Mouse (Mus musculus) c-Kit-positive CD71-positive TER-119-positive erythroid progenitor cells, embryonic 14.5 days (primary cell): ENCODE results near the gene Ndufs7.
A peak's percentile ranks its signal among the peaks of the same experiment; 100 is the strongest.
"Not testable (repeated sequence)": the region's sequence is repeated elsewhere in the genome, so short reads cannot be mapped to it uniquely, and the experiment has no call there.

ENCODE experiments used
- DNase-seq: peaks from one replicate; pipeline ENCODE4 v3.0.0-alpha.2; 2013; ENCODE audit warnings: low spot score

Gene Ndufs7

DNA sequence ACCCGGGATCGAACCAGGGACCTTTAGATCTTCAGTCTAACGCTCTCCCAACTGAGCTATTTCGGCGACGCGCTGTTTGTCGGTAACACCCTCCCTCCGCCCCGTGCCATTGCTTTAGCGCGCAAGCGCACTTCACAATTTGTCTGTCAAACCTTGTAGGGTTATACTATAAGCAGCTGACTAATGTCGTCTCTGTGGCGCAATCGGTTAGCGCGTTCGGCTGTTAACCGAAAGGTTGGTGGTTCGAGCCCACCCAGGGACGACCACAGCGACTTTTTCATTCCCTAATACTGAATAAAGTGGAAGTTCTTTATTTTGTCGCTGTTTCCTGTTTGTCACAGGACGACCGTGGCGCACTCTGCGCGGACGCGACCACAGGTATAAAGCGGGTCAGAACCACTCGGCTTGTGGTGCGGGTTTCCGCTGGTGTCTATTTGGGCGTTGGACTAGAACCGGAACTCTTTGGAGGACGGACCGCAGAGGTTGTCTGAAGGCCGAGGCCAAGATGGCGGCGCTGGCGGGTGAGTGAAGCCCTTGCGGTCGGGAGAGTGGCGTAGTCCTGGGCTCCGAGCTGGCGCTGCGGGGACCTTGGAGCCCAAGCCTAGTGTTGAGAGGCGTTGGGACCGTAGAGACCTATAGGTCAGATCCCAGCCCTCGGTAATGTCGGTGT, at the start of gene Ndufs7:
Ndufs7 (plus strand) TSS at position 151 of the 670 bp plus-strand sequence.
- peak; percentile 95 for DNase-seq

DNA sequence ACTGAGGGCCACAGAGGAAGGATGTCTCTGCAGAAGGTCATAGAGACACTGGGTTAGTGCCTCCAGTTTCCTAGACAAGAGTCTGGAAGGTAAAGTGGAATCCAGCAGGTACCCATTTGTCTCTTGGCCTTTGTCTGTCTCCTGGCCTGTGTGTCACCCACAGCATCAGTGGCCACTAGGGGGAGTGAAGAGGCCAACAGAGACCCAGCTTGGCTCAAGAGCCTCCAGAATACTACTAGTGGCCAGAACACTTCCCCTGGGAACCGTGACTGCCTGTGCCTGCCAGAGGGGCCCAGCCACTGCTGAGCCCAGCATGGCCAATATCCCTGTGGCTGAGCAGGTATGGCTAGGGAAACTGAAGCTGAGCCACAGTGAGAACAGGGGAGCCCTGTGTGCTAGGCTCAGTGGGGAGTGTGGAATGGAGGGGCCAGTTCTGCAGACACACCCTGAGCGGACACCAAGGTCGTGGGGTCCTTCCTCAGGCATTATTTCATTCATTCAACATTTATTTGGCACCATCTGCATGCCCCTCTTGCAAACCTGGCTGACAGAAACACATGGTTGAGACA, 49.4 kb upstream of the Ndufs7 start:
- DNase-seq: peak; percentile 72

DNA sequence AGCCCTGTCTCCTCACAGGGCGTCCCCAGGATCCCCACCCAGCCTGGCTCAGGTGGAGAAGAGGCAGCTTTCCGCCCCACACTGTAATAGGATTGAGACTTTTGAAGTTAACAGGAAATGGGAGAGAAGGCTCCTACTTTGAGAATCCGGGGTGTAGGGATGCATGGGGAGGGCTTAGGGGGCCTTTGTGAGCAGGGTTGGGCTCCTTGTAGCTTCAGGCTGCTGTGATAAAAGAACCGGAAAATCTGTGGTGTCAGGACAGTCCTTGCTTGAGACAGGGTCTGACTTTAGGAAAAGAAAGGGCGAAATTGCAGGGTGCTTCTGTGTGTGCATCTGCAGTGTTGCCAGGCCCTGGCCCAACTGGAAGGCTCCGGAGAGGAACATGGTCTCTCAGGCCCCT, 48.4 kb upstream of the Ndufs7 start:
- DNase-seq: no peak

DNA sequence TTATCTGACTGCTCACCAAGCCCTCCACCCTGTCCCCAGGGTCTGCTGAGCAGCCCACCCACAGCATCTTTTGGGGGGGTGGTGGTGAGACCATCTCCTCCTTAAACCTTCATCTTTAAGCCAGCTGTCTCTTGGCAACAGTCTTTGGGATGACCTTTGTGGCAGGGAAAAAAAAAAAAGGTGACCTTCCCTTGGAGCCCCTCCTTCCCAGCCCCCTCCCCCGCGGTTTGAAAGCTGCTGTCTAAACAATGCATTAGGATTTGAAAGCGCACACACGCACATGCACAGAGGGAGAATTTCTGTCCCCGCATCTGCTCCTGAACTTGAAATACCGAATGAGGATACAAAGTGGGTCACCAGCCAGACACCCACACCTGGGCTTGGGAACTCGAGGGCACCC, 44.9 kb upstream of the Ndufs7 start:
- DNase-seq: no peak

DNA sequence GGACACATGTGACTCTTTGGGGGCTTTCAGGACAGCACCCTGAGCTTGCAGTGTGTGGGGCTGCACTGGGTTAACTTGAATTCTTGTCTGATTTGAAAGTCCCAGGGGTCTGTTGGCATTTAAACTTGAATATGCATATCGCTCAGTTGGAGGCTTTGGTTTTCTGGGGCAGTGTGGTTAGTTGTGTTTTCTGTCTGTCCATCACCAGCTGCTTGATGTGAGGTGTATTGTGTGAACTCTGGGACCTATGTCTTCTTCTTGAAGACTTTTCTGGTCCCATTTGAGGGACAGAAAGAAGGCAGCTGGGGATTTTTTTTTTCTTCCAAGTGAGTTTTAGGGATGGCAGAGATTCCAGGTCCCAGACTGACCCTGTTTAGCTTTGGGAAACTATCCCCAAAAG, 41.7 kb upstream of the Ndufs7 start:
- DNase-seq: no peak

DNA sequence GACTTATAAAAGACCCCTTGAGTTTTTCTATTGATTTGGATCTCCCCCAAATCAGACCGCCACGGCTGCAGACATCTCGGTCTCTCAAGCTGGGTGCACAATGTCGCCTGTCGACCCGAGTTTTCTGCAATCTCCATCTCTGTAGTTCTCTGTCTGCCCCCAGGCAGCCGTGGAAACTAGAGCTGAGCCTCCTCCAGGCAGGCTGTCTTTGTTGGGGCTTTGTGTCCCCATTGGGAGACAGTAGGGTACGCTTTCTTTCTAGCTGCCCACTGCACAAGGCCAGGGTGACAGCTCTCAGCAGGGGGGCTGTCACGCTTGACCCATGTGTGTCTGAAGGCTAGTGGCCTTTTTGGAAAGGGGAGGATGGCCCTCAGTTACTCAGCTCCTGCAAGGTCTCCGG, 41.2 kb upstream of the Ndufs7 start:
- DNase-seq: no peak

DNA sequence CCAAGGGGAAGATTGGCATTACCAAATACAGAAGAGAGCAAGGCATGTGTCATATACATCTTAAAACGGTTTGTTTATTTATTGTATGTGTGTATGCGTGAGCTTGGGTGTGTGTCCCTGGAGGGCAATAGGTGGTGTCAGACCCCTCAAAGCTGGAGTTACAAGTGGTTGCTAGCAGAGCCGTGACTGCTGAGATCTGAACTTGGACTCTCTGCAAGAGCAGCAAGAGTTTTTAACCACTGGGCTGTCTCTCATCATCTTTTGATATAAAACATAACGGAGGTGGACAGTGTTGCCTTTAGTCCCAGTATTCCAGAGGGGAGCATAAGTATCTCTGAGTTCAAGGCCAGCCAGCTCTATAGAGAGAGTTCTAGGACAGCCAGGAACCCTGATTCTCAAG, 40.7 kb upstream of the Ndufs7 start:
- no peak for DNase-seq

DNA sequence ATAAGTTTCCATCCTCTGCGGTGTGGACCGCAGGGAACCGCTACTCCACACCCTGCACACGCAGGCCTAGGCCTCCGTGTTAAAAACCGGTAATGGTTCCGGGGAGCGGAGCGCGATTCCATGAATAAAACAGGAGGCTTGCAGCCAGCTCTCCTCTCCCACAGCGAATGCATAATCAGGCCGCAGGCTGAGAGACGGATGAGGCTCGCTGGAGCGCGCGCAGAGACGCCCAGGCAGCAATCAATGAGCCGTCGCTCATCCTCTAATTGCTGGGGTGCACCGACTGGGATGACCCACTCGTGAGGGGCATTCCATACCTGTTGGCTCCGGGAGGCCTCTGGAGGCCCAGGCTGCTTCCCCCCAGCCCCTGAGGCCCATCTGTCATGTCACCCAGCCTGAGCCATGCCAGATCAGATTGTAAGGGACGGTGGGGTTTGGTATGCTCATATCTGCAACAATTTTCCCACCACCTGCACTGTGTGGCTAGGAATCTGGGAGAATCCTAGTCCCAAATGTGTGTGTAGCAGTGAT, 40.0 kb upstream of the Ndufs7 start:
- DNase-seq: no peak

DNA sequence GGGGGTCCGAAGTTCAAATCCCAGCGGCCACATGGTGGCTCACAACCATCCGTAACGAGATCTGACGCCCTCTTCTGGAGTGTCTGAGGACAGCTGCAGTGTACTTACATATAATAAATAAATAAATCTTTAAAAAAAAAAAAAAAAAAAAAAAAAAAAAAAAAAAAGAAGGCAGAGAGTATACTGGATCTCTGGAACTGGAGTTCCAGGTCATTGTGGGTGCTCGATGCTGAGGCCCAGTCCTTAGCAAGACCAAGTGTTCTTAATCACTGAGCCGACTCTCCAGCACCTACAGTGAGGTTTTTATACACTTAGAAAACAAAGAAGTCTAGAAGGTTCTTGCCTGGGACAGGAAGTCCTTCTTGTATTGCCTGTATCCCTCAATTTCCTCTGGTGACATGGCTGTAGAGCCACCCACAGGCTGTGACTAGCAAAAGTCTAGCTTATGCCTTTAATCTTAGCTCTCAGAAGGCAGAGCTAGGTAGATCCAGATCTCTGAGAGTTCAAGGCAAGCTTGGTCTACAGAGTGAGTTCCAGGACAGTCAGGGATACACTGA, 37.3 kb upstream of the Ndufs7 start:
- DNase-seq: not testable (repeated sequence)

DNA sequence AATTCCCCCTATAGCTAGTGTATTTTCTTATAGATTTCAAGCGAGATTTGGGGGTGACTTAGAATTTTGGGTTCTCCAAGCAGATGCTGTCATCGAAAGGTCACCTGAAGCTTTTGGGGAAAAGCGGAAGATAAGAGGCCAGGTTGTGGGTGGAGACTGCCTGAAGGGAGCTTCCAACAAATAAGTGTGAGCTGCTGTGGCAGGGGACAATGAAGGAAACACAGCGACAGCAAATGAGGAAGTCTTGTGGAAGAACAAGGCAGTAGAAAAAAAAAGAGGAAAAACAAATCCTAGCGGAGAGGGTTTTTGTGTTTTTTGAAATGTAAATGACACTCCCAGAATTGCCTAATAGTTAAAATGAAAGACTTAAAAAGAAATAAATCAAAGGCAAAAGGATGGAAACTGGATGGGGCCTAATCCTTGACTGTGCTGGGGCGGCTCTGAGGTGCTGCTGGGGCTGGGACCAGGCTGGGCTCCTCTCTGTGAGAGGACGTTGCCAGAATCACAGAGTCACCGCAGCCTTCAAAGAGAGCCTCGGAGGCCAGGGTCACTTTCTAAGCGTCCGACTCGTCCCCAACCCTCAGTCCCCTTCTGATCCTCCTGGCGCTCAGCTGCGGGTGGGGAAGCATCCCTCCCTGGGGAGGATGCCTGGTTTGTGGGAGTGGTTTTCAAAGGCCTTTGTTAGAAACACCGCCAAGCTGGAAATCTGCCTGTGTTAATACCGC, 33.7 kb upstream of the Ndufs7 start:
- DNase-seq: no peak

DNA sequence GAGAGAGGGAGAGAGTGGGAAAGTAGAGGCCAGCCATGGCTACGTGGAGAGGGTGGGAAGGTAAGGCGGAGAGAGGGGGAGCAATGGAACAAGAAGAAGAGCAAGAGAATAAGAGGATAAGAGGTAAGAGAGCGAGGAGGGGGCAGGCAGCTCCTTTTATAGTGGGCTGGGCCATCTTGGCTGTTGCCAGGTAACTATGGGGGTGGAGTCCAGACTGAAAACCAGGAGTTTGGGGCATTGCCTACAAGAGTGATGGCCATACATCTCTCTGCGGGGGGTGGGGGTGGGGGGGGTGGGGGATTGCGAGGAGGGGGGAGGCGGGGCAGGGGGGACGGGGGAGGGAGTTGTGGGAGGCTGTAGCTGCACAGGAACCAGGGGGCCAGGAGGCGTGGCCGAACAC, 28.2 kb upstream of the Ndufs7 start:
- DNase-seq: no peak

DNA sequence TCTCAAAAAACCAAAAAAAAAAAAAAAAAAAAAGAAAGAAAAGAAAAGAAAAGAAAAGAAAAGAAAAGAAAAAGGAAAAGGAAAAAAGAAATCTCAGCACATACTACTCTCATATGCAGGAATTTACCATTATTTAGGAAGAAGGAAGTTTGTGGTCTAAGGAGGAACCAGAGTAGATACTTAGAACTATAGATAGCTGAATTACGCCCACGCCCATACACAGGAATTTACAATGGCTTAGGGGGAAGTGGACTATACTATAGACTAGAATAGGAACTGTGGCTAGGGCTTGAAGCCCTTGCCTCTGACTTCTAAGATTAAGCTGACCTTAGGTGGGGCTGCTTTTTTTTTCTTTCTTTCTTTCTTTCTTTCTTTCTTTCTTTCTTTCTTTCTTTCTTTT, 25.8 kb upstream of the Ndufs7 start:
- not testable (repeated sequence) for DNase-seq

DNA sequence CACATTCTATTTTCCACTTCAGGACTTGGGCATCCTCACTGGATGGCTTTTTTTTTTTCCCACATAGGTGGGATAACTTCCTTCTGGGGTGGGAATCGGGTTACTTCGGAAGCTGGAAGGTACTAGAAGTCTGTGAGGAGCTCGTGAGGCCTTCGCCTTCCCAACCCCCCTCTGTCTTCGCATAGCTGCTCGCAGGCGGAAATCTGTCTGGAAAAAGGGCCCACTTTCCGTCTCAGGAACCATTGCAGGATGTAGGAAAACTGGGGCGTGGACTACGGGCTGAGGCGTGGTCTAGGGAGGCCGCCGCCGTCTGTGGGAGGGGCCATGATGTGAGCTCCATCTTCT, 22.9 kb upstream of the Ndufs7 start:
- DNase-seq: no peak

DNA sequence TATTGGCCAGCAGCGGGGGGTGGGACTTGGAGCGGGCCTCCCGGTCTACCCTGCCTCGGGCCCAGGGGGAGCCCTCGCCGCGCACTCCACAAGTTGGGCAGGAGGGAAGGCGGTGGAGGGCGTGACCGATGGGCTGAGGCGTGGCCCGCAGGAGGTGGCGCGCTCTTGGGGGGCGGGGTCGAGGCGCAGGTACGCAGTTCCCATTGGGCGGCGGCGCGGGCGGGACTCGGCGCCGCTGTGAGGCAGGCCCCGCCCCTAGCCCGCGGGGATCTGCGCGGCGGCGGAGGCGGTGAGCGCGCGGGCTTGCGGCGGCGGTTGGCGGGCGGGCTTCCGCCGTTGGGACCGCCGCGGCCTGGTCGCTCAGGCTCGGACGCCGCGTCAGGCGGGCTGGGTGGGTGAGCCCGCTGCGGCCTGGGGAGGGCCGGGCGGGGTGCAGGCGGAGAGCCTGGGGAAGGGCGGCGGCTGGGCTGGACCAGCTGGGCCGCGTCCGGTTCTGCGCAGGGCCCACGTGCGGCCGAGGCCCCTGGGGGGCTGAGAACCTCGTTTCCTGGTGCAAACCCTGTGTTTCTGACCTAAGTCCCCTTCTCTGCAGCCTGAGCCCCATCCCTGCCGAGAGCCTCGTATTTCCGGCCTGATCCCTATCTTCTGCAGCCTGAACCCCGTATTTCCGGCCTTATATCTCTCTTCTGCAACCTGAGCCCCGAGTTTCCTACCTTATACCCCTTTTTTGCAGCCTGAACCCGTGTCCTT, 22.3 kb upstream of the Ndufs7 start, which contains the start of gene Mum1:
Mum1 (plus strand) TSS at position 19 of the 750 bp plus-strand sequence.
- DNase-seq: peak; percentile 98

DNA sequence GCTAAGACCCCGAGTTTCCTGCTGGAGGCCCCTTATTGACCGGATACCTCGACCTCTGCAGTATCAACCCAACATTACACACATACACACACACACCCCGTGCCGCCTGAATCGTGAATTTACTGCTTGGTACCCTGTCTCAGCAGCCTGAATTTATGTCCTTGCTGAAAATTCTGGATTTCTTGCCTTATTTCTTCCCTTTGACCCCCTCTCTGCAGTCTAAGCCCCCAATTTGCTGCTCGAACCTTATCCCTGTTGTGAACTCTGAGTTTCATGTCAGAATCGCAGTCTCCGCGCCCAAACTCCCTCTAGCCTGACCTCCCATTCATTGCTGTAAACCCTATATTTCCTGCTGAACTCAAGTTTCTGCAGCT, 21.8 kb upstream of the Ndufs7 start:
- no peak for DNase-seq

DNA sequence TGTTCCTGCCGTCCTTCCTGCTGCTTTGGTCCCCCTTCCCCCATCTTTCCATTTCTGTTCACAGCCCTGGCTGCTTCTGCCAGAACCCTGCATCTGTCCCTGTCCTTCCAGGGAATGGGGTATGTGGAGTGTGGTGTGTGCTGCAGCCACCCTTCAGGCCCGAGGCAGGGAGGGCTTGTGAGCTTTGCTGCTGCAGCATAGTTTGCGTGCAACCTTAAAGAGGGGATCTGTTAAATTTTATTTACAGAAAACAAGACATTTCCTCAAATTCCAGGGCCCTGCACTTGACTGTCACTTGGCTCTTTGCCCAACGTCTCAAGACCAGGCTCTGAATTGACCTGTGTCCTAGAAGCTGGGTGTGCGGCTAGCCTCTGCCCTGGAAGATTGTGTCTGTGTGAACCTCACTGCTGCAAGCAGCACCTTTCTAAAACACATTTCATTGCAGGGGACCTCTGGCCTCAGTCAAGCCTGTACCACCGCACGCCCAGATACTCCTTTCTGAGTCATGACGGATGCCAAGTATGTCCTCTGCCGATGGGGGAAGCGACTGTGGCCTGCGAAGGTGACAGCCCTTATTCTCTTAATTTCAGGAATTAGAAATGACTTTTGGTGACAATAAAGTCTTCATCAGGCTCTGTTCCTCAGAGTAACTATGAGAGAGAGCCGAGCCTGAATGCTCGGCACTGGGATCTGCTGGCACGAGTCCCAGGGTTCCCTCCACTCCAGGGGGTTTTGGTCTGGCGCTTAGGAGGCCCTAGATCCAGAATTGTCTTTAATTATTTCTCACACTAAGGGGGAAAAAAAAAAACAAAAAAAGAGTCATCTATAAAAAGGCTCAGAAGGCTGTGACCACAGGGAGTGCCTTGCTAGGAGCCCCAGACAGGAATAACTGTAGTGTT, 20.8 kb upstream of the Ndufs7 start:
- no peak for DNase-seq

DNA sequence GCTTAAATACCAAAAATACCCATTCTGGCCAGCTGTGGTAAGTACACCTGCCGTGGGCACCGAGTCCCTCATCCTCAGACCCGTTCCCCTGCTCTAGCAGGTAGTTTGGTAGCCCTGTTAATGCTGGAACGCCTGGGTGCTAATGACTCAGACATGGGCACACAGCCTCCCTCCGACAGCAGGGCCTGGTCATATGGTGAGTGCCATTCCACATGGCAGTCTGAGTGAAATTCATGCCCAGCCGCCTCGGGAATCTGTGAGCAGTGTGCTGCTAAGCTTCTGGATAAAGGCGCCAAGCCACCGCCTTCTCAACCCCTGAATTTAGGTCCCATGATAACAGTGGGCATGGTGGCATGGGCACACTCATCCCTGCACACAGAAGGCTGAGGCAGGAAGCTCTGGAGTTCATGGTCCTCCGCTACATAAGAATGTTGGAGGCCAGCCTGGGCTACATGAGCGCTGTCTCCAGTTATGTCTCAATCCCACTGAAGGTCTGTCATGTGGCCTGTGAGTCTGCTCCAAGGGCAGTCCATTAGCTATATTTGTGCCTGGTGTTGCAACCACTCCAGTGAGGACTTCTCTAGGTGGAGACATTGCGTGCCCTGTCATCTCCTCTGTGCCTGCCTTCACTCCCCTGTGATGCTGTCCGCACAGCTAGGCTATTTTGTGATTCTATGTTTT, 12.6 kb upstream of the Ndufs7 start:
- no peak for DNase-seq

DNA sequence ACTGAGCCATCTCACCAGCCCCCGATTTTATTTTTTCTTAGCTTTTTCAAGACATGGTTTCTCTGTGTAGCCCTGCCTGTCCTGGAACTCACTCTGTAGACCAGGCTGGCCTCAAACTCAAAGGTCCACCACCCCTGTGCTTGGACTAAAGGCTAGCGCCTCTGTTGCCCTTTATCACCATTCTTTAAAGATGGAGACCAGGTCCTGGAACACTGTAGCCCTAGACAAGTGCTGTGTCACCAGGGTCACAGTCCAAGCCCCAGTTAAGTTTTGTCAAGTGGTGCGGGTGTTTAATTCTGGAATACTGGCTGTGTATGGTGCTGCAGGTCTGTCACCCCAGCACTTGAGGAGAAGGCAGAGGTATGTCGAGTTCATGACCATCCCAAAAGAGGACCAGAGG, 11.9 kb upstream of the Ndufs7 start:
- DNase-seq: no peak

DNA sequence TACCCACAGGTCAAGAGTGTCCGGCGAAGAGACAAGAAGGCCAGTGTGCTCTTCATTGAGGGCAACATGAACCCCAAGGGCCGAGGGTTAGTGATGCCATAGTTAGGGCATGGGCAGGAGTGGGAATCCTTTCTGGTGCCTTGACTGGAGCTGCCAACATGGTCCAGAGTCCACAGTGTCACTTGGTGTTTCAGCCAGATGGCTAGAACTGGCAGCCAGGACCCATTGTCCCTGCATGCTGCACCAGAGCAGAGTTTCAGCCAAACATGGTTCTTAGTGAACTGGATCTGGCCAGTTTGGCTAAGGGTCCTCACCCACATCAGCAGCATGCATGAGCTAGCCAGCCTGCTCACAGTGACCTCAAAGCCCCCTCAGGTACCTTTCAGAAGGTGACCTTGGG, 10.6 kb upstream of the Ndufs7 start:
- no peak for DNase-seq

DNA sequence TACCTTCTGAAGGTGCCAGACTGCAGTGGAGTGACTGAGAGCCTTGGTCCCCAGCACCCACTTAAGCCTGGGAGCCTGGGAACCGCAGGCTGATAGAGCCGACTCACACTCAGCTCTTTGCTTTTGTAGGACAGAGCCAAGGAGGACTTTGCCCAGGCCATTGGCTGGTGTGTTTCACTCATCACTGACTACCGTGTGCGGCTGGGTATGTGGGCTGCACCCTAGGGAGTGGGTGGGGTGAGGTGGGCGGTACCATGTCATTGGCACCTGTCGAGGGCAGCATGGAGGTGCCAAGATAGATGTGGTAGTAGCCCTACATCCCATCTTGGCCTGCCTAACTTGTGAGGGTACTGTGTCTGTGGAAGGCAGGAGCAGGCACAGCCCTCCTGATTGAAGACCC, 9.1 kb upstream of the Ndufs7 start:
- no peak for DNase-seq

DNA sequence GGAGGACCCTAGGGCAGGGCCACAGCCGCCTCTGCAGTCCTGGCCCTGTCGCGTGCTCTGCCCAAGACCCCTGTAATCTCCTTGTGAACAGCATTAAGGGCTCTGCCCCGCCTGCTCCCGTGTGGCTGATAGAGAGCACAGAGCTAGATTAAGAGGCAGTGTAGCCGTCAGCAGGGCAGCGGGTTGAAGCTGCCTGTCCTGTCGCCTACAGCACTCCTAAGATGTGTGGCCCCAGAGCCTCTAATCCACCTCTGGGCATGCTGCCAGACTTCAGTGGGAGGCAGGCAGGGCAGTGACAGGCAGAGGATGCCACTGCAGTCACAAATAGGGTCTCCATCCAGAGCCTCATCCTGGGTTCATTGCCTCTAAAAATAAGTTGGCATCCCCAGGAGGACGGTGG, 6.8 kb upstream of the Ndufs7 start:
- no peak for DNase-seq
